Mouse (Mus musculus) embryo, embryonic 11 days (tissue): ENCODE results near the gene Zfp710.

Experiments
- DNase-seq: peaks from one replicate; pipeline ENCODE4 v3.0.0-alpha.2; 2015

Gene Zfp710

DNA sequence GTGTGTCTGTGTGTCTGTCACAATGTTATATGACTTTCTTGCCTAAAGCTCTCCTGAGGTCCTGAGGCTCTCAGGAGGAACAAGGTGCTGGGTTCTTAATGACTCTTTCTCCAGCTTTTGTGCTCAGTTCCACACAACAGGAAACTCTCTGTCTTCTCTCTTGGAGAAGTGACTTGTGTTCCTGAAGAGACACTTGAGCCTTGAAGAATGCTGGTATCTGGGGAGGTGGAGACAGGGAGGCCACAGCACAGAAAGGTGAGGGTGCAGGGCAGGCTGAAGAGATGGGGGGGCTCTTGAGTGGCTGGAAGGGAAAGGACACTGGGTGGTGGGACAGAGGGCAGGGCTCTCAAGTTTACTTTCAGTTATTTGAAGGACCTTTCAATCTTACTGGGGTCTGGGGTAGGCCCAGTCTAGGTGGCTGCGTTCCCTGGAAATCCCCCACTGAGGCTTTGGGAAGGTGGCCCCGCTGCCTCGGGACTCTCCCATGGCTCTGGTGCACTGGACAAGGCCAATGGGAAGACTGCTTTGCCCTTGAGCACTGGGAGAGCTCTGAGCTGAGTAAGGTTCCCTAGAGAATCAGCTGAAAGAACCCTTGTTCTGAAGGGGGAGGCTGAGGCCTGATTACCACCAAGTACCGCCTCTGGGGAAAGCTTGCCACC is 33.9 kb downstream of the Zfp710 start:
- no peak for DNase-seq

- no peak for DNase-seq
These were observed 34.6 kb downstream of the Zfp710 start for GRCm38 (mm10) chr7:80059064-80059838.

DNA sequence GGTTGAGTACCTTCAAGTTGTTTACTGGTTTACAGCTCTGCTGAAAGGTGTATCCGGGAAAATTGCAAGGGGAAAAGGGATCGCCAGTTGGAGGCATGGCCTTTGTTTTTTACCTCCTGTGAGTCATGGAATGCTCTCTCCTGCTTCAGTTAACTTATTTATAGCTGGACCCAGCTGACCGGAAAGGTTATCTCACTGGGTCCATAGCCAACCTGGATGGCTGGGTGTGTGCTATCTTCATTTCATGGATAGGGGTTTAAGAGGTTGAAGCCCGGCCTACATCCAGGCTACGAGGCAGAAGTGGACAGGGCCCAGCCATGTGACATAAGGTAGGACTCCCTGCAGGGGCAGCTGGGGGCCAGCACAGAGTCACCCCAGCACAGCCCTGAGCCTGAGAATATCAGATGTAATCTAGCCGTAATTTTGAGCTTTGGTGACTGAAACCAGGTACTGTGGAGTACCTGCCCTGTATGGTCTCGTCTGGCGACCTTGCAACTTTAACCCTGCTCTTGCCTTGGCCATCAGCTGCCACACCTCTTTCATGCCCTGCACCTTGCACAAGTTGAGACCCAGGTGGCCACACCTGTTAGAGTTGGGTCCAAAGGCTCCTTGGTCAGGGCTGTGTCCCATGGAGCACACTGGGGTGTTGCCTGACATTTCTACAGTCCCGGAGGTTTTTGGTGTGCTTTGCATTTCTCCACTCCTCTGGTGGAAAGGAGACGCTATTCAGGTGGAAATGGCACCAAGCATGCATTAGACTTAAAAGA is 35.6 kb downstream of the Zfp710 start:
- DNase-seq = no peak

GRCm38 (mm10) chr7:80062083-80062826 is 37.6 kb downstream of the Zfp710 start:
- no peak for DNase-seq

GRCm38 (mm10) chr7:80063244-80063643 is 38.6 kb downstream of the Zfp710 start:
- no peak for DNase-seq

- no peak for DNase-seq
These were observed 39.5 kb downstream of the Zfp710 start for GRCm38 (mm10) chr7:80063902-80064736.

- no peak for DNase-seq
These were observed 40.6 kb downstream of the Zfp710 start for GRCm38 (mm10) chr7:80065250-80065649.

GRCm38 (mm10) chr7:80066675-80067455 is 42.3 kb downstream of the Zfp710 start:
- DNase-seq = no peak

- no peak for DNase-seq
These were observed 43.7 kb downstream of the Zfp710 start for GRCm38 (mm10) chr7:80068341-80068740.

DNA sequence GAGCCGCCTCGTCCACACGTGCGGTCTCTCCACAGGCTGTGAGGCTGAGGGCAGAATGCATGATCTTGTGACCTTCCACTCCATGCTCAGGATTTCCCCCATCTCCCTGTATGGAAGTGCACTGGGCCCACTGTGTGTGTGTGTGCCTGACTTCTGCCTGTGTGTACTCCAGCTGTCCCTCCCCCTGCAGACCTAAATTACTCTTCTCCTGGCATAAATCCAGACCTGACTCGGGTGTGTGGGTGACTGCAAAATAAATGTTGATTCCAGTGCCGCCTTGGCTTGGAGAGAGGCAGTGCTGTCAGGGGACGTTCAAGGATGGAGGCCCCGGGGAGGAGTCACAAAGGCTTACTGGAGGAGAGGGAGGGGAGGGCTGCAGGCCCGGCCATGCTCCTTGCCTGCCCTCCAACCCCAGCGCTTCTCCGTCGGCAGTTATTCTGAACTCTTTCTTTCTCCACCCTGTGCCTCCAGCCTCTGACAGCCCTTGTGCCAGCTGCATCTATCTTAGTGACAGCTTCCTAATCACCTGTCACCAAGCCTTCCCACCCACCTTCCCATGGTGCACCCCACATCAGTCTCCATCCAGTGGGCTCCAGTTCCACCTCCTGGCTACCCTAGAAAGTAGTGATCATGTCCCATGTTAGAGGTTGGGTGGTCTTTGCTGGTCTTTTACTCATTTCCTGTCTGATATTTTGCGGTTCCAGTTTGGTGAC is 45.2 kb downstream of the Zfp710 start:
- DNase-seq = peak; percentile 51

DNA sequence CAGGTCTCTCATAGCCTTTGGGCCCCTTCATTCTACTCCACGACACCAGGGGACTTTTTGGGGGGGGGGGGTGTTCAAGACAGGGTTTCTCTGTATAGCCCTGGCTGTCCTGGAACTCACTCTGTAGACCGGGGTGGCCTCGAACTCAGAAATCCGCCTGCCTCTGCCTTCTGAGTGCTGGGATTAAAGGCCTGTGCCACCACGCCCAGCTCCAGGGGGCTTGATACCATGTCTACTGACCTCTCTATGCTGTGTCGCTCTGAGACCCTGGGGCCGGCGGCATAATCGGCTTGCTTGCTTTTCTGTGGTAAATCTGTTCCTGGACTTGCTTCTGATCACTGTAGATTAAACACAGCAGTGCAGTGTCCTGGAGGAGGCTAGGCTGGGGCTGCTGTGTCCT is 46.6 kb downstream of the Zfp710 start:
- no peak for DNase-seq

DNA sequence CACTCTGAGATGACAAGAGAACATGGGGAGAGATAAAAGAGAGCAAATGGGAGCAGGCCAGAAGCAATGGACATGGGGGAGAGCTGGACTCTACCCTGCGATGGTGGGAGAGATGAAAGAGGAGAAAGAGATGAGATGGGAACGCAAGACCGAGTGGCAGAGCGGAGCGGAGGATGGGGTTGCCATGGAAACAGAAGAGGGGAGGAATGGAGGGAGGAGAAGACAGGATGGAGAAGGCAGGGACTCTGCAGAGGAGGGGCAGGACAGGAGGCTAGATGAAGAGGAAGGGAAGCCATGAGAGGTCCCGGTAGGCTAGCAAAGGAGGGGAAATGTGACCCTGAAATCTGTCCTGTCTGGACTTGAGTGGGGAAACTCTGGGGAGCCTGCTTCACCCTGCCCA is 47.7 kb downstream of the Zfp710 start:
- DNase-seq = no peak

- DNase-seq = no peak
These were observed 48.9 kb downstream of the Zfp710 start for GRCm38 (mm10) chr7:80073506-80073905.

GRCm38 (mm10) chr7:80074921-80075441 is 50.4 kb downstream of the Zfp710 start:
- no peak for DNase-seq

DNA sequence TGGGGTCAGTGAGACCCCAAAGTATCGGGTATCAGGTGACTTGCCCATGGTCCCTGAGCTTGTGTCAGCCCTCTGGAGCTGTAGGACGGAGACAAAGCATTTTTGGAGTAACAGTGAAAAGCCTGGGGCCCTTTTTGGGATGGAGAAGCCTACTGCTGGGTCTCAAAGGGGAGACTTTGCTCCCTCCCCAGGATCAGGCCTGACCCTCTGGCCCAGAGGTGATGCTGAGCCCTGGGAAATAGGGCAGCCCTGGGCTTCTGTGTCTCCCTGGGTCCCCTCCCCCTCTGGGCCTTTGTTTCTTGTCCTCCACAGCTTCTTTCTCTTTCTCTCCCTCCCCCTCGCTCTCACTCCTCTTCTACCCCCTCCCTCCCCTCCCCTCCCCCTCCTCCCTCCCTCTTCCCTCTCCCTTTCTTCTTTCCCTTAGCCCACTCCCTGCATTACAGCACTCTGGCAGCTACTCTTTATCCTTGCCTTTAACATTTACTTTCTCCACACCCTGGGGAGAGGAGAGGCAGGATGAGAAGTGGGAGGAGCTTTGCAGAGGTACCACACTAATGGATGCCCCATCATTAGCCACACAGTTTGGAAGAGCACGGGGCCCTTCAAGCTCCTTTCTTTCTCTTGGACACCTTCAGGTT is 51.5 kb downstream of the Zfp710 start:
- DNase-seq = peak; percentile 61

- no peak for DNase-seq
These were observed 52.5 kb downstream of the Zfp710 start for GRCm38 (mm10) chr7:80076961-80077716.

DNA sequence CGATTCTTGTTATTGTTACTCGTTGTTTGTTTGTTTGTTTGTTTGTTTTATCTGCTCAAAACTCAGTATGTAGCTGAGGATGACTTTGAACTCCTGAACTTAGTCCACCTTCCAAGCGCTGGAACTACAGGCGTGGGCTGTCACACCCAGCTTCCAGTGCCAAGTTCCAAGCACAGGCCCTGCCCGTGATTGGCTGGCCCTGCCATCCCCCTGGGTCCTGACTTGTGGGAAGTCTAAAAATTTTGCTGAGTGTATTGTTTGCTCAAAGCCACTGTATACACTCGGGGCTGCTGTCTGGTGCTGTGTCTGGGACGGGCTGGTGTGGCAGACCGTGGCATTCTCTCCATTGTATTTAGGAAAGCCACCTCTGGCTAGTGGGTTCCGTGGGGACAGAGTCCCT is 53.2 kb downstream of the Zfp710 start:
- no peak for DNase-seq

DNA sequence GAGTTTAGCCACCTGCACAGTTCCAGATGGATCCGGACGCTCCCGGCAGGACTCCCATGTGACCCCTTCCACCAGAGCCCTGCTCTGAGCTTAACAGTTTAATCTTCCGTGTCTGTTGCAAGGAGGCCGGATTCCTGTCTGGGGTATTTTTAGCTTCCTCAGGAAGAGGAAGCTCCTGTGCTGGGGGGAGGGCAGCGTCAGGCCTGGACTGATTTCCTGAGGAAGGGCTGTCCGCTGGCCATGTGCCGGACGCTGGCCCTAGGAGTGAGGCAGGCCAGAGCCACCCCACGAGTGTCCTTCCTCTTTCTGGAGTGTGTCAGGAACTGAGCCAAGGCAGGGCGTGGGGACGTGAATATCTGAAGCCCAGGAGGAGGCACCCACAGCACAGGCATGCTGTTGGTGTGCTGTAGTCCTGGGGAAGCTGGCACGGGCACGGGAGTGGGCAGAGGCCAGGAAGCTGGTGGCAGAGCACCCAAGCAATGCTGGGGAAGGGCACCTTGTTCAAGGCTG is 54.2 kb downstream of the Zfp710 start:
- peak; percentile 71 for DNase-seq
